Mouse (Mus musculus) urinary bladder, postnatal 10 days (tissue): ENCODE measurements around the gene Atp8b5.

Experiments
- DNase-seq: peaks from one replicate; pipeline ENCODE4 v3.0.0; 2022; ENCODE audit warnings: low spot score

The Atp8b5 gene

GRCm38 (mm10) chr4:43383246-43384082 lies 116.5 kb downstream of the Atp8b5 start:
- no peak for DNase-seq

- no peak for DNase-seq
Measured at GRCm38 (mm10) chr4:43384083-43384460, 117.1 kb downstream of the Atp8b5 start.

- DNase-seq = no peak
Measured at GRCm38 (mm10) chr4:43384541-43384940, 117.6 kb downstream of the Atp8b5 start.

- no peak for DNase-seq
Measured at GRCm38 (mm10) chr4:43386932-43387331, 120.0 kb downstream of the Atp8b5 start.

- DNase-seq = no peak
Measured at GRCm38 (mm10) chr4:43389390-43389789, 122.4 kb downstream of the Atp8b5 start.

GRCm38 (mm10) chr4:43389845-43390440 lies 123.0 kb downstream of the Atp8b5 start:
- no peak for DNase-seq

- no peak for DNase-seq
Measured at GRCm38 (mm10) chr4:43391521-43392050, 124.6 kb downstream of the Atp8b5 start.

GRCm38 (mm10) chr4:43394345-43394891 lies 127.5 kb downstream of the Atp8b5 start:
- no peak for DNase-seq

- DNase-seq = no peak
Measured at GRCm38 (mm10) chr4:43395147-43395546, 128.2 kb downstream of the Atp8b5 start.

- no peak for DNase-seq
Measured at GRCm38 (mm10) chr4:43395836-43396235, 128.9 kb downstream of the Atp8b5 start.

GRCm38 (mm10) chr4:43396381-43396780 lies 129.4 kb downstream of the Atp8b5 start:
- no peak for DNase-seq

- DNase-seq = no peak
Measured at GRCm38 (mm10) chr4:43398014-43398413, 131.1 kb downstream of the Atp8b5 start.

- DNase-seq = no peak
Measured at GRCm38 (mm10) chr4:43398829-43399331, 131.9 kb downstream of the Atp8b5 start.

- no peak for DNase-seq
Measured at GRCm38 (mm10) chr4:43399391-43400131, 132.6 kb downstream of the Atp8b5 start.

- no peak for DNase-seq
Measured at GRCm38 (mm10) chr4:43400976-43401375, 134.0 kb downstream of the Atp8b5 start.

GRCm38 (mm10) chr4:43401486-43401885 lies 134.5 kb downstream of the Atp8b5 start:
- no peak for DNase-seq

GRCm38 (mm10) chr4:43402212-43402611 lies 135.3 kb downstream of the Atp8b5 start:
- no peak for DNase-seq

GRCm38 (mm10) chr4:43404697-43405096 lies 137.7 kb downstream of the Atp8b5 start:
- DNase-seq = no peak

GRCm38 (mm10) chr4:43406162-43406971 lies 139.4 kb downstream of the Atp8b5 start:
- no peak for DNase-seq

GRCm38 (mm10) chr4:43407071-43407920 lies 140.3 kb downstream of the Atp8b5 start:
- no peak for DNase-seq
